Mouse (Mus musculus) lung, postnatal 0 days (tissue): ENCODE results near the gene Zfp326. TPM values are rescaled to one million over a fixed set of nuclear protein-coding genes. Genes with fewer than 3 reads are reported as not detected.
A peak's percentile ranks its signal among the peaks of the same experiment; 100 is the strongest.

Experiments
- ATAC-seq: fragments of 200-750 bp; cut with Nextera tagmentation; 2 replicates; pipeline ENCODE4 v1.8.0; 2017; ENCODE audit warnings: moderate library complexity
- DNase-seq: peaks from one replicate; pipeline ENCODE4 v3.0.0-alpha.2; 2016; ENCODE audit warnings: low spot score
- H3K27ac ChIP-seq: fragments of 300-500 bp; sonication (generic); 2 replicates; pipeline ENCODE4 v1.5.1; 2014; ENCODE audit warnings: antibody characterized with exemption, mild to moderate bottlenecking, low read length, mixed read lengths
- H3K27me3 ChIP-seq: fragments of 300-500 bp; sonication (generic); replicated peaks from 2 replicates; pipeline ENCODE4 v1.6.1; 2014; ENCODE audit warnings: low read length, mixed read lengths; ENCODE audit not compliant: insufficient read depth
- H3K36me3 ChIP-seq: fragments of 300-500 bp; sonication (generic); 2 replicates; pipeline ENCODE4 v1.6.1; 2014; ENCODE audit warnings: low read length, mixed read lengths; ENCODE audit not compliant: insufficient read depth
- H3K4me1 ChIP-seq: fragments of 300-500 bp; sonication (generic); 2 replicates; pipeline ENCODE4 v1.6.1; 2014; ENCODE audit warnings: antibody characterized with exemption, low read depth, low read length, mixed read lengths; ENCODE audit not compliant: insufficient read depth
- H3K4me2 ChIP-seq: fragments of 300-500 bp; sonication (generic); replicated peaks from 2 replicates; pipeline ENCODE4 v1.6.1; 2014; ENCODE audit warnings: low read depth, mild to moderate bottlenecking, low read length, moderate library complexity, mixed read lengths
- H3K4me3 ChIP-seq: fragments of 300-500 bp; sonication (generic); 2 replicates; pipeline ENCODE4 v1.5.1; 2014; ENCODE audit warnings: low read depth, low read length
- H3K9ac ChIP-seq: fragments of 300-500 bp; sonication (generic); replicated peaks from 2 replicates; pipeline ENCODE4 v1.6.1; 2014; ENCODE audit warnings: low read depth, mild to moderate bottlenecking
- H3K9me3 ChIP-seq: fragments of 300-500 bp; sonication (generic); 2 replicates; pipeline ENCODE4 v1.6.1; 2016; ENCODE audit warnings: low read length, mixed read lengths
- CTCF ChIP-seq: IDR thresholded peaks from 2 replicates; pipeline ENCODE4 v1.5.1; 2016; ENCODE audit warnings: antibody characterized with exemption, mild to moderate bottlenecking
- EP300 ChIP-seq: IDR thresholded peaks from 2 replicates; pipeline ENCODE4 v1.6.1; 2016; ENCODE audit warnings: antibody characterized with exemption, mild to moderate bottlenecking, control low read depth
- WGBS: fragments of 180-500 bp; shearing (Covaris S2); extraction: QIAGEN DNeasy Blood & Tissue Kit; methylation state at CpG from one replicate; pipeline ENCODE4 v1.1.7; 2014; 5-methylcytosine and 5-hydroxymethylcytosine counted together
- polyA plus RNA-seq: library from polyadenylated mRNA; unstranded; fragments of >200 nt; fragmentation: Nextera tagmentation; extraction: Ambion mirVana; gene quantifications from 2 replicates; pipeline ENCODE4 v1.2.1, GENCODE M21; 2015

Zfp326 gene
- polyA plus RNA-seq, 1 experiment from 2014 or later: 28.5 TPM

DNA sequence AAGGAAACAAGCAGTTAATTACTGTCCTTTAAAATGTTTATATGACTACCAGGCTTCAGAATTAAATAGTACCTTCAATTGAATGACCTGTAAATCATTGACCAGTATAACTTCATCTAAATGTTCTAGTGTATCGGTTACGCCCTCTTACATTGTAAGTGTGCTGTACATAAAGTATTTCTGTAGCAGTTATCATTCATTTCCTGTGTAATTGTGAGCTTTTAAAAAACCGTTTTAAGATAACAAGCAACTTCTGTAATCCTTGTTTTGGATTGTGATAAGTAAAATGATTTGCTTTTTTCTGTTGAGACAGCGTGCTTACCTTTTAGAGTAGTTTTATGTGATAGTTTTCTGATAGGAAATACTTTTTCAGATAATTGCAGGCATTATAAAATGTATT, 11.0 kb downstream of the Zfp326 start:
- H3K9ac ChIP-seq: no peak overlapping the region
- TF ChIP-seq EP300: no peak
- no peak for TF ChIP-seq CTCF

DNA sequence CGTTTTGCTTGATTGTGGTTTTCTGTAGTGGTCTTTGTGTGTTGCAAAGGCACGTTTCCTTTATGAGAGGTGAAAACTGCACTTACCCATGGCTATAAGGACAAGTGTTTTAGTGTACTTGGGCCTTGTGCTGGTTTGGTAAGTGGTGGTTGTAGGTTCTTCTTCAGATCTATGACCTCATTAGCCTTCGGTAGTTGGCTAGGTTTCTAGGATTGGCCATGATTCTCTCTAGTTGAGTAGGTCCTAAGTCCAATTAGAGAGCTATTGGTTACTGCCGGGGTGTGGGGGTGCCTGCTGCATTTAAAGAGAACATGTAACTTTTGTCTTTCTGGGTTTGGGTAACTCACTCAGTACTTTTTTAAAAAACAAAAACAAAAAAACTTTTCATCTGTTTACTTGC, 21.8 kb downstream of the Zfp326 start:
- no peak overlapping the region for H3K27ac ChIP-seq
- H3K4me1 ChIP-seq: no peaks in the 10 kb centered on the region
- H3K27me3 ChIP-seq: no peaks in the 10 kb centered on the region
- no peak for ATAC-seq
- H3K9ac ChIP-seq: no peak overlapping the region
- peaks cover 6% of the 10 kb centered on the region; the same call in 1 of the 2 replicates for H3K36me3 ChIP-seq
- H3K4me2 ChIP-seq: no peak overlapping the region
- TF ChIP-seq EP300: no peak
- no peak for TF ChIP-seq CTCF
- H3K9me3 ChIP-seq: no peaks in the 10 kb centered on the region
- DNase-seq: no peak
- H3K4me3 ChIP-seq: no peak overlapping the region
- WGBS: 91% methylated on average over 4 of the region's 4 CpGs

More for the DNA sequence above, 11.0 kb downstream of the Zfp326 start:
- Histone ChIP-seq H3K27me3 (no peaks in the 10 kb centered on the region), H3K27ac (no peak overlapping the region), H3K4me1 (no peaks in the 10 kb centered on the region), H3K4me2 (no peak overlapping the region), H3K9me3 (no peaks in the 10 kb centered on the region), H3K36me3 (peaks cover 25% of the 10 kb centered on the region; the same call in 1 of the 2 replicates), H3K4me3 (no peak overlapping the region)
- WGBS: 68% methylated on average over 4 of the region's 4 CpGs
- DNase-seq (no peak), ATAC-seq (no peak)

GRCm38 (mm10) chr5:105909209-105909608, 32.8 kb downstream of the Zfp326 start:
- H3K27me3 ChIP-seq: no peaks in the 10 kb centered on the region
- H3K4me2 ChIP-seq: no peak overlapping the region
- H3K27ac ChIP-seq: no peak overlapping the region
- WGBS: 59% methylated on average over 5 of the region's 5 CpGs
- H3K36me3 ChIP-seq: peaks cover 20% of the 10 kb centered on the region; the same call in 1 of the 2 replicates
- no peak overlapping the region for H3K9ac ChIP-seq
- no peaks in the 10 kb centered on the region for H3K9me3 ChIP-seq
- peak; percentile 68 for DNase-seq
- H3K4me3 ChIP-seq: no peak overlapping the region
- H3K4me1 ChIP-seq: no peaks in the 10 kb centered on the region; the same call in 1 of the 2 replicates
- TF ChIP-seq CTCF (no peak), EP300 (no peak)
- ATAC-seq: peak; percentile 83

GRCm38 (mm10) chr5:105909671-105910070, 33.3 kb downstream of the Zfp326 start:
- Histone ChIP-seq H3K27me3 (no peaks in the 10 kb centered on the region), H3K4me2 (no peak overlapping the region), H3K9me3 (no peaks in the 10 kb centered on the region), H3K27ac (no peak overlapping the region), H3K36me3 (peaks cover 20% of the 10 kb centered on the region; the same call in 1 of the 2 replicates), H3K4me1 (no peaks in the 10 kb centered on the region; the same call in 1 of the 2 replicates), H3K4me3 (no peak overlapping the region), H3K9ac (no peak overlapping the region)
- no peak for ATAC-seq
- DNase-seq: no peak
- 80% methylated on average over 3 of the region's 3 CpGs for WGBS
- TF ChIP-seq EP300 (no peak), CTCF (no peak)

DNA sequence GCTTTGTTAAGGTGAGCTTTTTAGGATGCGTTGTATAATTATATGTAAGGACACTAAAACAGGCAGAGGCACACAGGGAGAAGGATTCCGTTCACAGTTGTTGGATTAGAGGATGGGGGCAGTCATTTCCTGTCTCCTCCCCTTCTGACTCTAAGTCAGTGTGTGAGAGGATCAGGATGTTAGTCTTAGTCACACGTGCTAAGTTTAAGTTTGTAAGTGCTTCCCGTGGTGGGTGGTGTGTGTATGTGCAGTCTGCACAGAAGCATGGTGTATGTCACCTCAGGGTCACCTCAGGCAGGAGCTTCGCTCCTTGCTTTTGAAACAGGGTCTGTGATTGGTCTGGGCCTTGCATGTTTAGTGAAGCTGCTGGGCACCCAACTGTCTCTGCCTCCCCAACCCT, 35.1 kb downstream of the Zfp326 start:
- Histone ChIP-seq H3K4me2 (no peak overlapping the region), H3K4me3 (no peak overlapping the region), H3K27ac (no peak overlapping the region), H3K27me3 (no peaks in the 10 kb centered on the region), H3K9me3 (no peaks in the 10 kb centered on the region), H3K9ac (no peak overlapping the region), H3K36me3 (peaks cover 20% of the 10 kb centered on the region; the same call in 1 of the 2 replicates), H3K4me1 (no peaks in the 10 kb centered on the region; the same call in 1 of the 2 replicates)
- DNase-seq (peak; percentile 31), ATAC-seq (peak; percentile 74)
- TF ChIP-seq EP300 (no peak), CTCF (no peak)
- 40% methylated on average over 5 of the region's 5 CpGs for WGBS

DNA sequence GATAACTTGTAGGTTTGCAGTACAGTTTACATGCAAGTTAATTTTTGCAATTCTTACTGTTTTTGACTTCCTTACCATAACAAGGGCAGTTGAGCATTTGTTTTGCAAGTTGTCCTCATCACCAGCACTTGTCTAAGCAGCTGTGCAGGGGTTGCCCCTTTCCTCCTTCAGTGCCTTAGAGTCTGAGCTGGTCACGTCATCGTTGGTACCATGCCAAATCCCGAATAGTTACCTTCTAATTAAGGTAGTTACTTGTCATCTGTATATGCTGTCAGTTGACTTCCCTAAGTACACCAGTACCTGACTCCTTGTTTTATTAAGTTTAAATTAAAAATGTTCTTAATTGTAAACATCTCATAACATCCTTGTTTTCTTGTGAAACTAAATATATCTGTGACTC, 41.0 kb downstream of the Zfp326 start:
- TF ChIP-seq CTCF (no peak), EP300 (no peak)
- Histone ChIP-seq H3K9ac (no peak overlapping the region), H3K36me3 (peaks cover 16% of the 10 kb centered on the region; the same call in 1 of the 2 replicates), H3K4me3 (no peak overlapping the region), H3K4me1 (no peaks in the 10 kb centered on the region), H3K9me3 (no peaks in the 10 kb centered on the region), H3K27me3 (no peaks in the 10 kb centered on the region), H3K4me2 (no peak overlapping the region), H3K27ac (no peak overlapping the region)
- no peak for ATAC-seq
- no peak for DNase-seq
- WGBS: 92% methylated on average over 3 of the region's 3 CpGs

- no peak for DNase-seq
- TF ChIP-seq EP300 (no peak), CTCF (peak; percentile 67)
- Histone ChIP-seq H3K27me3 (no peaks in the 10 kb centered on the region), H3K27ac (no peak overlapping the region), H3K4me1 (no peaks in the 10 kb centered on the region), H3K4me2 (no peak overlapping the region), H3K9me3 (no peaks in the 10 kb centered on the region), H3K36me3 (peaks cover 11% of the 10 kb centered on the region; the same call in 1 of the 2 replicates), H3K4me3 (no peak overlapping the region), H3K9ac (no peak overlapping the region)
- 86% methylated on average over 6 of the region's 6 CpGs for WGBS
- ATAC-seq: no peak
Measured at GRCm38 (mm10) chr5:105918289-105918688, 41.9 kb downstream of the Zfp326 start.
